Mouse (Mus musculus) ES-E14 (cell line): ENCODE data around the gene Gm4450. TPM values are rescaled to one million over a fixed set of nuclear protein-coding genes. Genes with fewer than 3 reads are reported as not detected.
"Not testable (repeated sequence)": the region's sequence is repeated elsewhere in the genome, so short reads cannot be mapped to it uniquely, and the experiment has no call there.

Source experiments
- DNase-seq: peaks from one replicate; pipeline ENCODE4 v3.0.0-alpha.2; 2013; ENCODE audit warnings: low read depth, low spot score
- H3K27ac ChIP-seq: 2 replicates; pipeline ENCODE4 v1.5.1; 2012; ENCODE audit warnings: low read depth, mild to moderate bottlenecking, low read length, moderate library complexity, mixed read lengths; ENCODE audit not compliant: poor library complexity, insufficient read depth, severe bottlenecking
- H3K36me3 ChIP-seq: 2 replicates; pipeline ENCODE4 v1.6.1; 2012; ENCODE audit warnings: mild to moderate bottlenecking, low read length, moderate library complexity, mixed read lengths; ENCODE audit not compliant: control insufficient read depth, poor library complexity, insufficient read depth, severe bottlenecking
- H3K4me1 ChIP-seq, 2 experiments: fragments of 150-350 bp in 1 of 2; sonication (generic) in 1 of 2; 2 replicates each; pipeline ENCODE4 v1.6.1; 2012; ENCODE audit warnings: low read length in 2 of 2, mild to moderate bottlenecking in 1 of 2, mixed read lengths in 1 of 2; ENCODE audit not compliant: control insufficient read depth in 2 of 2, insufficient read depth in 2 of 2, poor library complexity in 1 of 2
- H3K4me3 ChIP-seq, 2 experiments: fragments of 150-350 bp in 1 of 2; sonication (generic) in 1 of 2; 2 replicates each; pipeline ENCODE4 v1.5.1; 2012; ENCODE audit warnings: low read length in 2 of 2, low read depth in 1 of 2, mild to moderate bottlenecking in 1 of 2, mixed read lengths in 1 of 2; ENCODE audit not compliant: insufficient read depth in 1 of 2, poor library complexity in 1 of 2, severe bottlenecking in 1 of 2
- H3K9ac ChIP-seq: 2 replicates; pipeline ENCODE4 v1.6.1; 2012; ENCODE audit warnings: low read depth, mild to moderate bottlenecking, low read length, mixed read lengths; ENCODE audit not compliant: poor library complexity, insufficient read depth, severe bottlenecking
- H3K9me3 ChIP-seq: fragments of 150-350 bp; sonication (generic); 2 replicates; pipeline ENCODE4 v1.6.1; 2012; ENCODE audit warnings: low read depth, mild to moderate bottlenecking, low read length; ENCODE audit not compliant: control insufficient read depth, insufficient read depth
- in situ Hi-C, 2 experiments: fragments of 600-800 bp; cut with MboI; formaldehyde crosslinking; loops; one replicate each; pipeline ENCODE4 v1.15.1; 2025; ENCODE audit warnings: low sequenced_read_pairs in 2 of 2, inconsistent platforms in 1 of 2; ENCODE audit not compliant: unreplicated experiment in 2 of 2
- total RNA-seq: library from RNA; depleted of rRNA; stranded (reverse); fragments of 300-350 nt; gene quantifications from 2 replicates; pipeline ENCODE4 v1.2.3, GENCODE M21; 2012; rRNA removed

The Gm4450 gene
- total RNA-seq, 1 experiment: not detected

DNA sequence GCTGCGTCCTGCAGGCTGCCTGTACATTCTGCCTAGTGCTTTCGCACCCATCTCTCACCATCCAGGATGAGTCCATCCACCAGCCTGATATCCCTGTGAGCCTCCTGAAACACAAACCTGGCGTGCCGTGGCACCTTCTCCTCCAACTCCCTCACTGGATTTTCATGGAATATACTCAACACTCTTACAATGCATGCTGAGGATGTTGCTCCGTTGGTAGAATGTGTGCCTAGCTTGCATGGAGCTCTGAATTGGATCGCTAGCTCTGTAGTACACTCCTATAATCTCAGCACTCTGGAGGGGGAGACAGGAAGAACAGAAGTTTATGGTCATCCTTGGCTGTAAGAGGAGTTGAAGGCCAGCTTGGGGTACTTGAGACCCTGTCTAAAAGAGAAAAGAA is 51.0 kb downstream of the Gm4450 start:
- H3K9me3 ChIP-seq, in situ Hi-C loops, H3K9ac ChIP-seq, DNase-seq, H3K4me3 ChIP-seq, H3K4me1 ChIP-seq, H3K27ac ChIP-seq, H3K36me3 ChIP-seq: not testable (repeated sequence)

DNA sequence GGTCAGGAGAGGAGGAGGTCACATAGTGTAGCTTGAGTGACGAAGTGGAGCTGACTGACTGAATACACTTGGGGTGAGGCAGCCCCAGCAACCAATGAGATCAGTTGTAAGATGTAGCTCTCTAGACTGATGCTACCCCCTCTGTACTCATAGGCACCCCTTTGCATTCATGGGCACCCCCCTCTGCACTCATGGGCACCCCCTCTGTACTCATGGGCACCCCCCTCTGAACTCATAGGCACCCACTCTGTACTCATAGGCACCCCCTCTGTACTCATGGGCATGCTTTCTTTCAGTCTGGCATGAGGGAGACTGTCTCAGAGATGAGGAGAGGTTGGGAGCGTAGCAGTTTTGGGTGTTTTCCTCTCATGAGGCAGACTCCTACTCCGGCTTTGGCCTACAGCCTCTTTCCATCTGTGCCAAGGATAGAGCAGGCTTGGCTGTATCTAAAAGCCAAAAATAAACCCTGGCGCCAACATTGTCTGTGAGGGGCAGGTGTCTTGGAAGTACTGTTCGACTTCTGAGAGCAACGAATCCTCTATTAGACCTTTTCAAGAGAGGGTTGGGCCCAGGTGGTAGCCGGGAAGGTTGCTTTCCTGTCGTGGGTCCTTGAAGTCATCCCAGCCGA is 52.5 kb downstream of the Gm4450 start:
- DNase-seq, H3K27ac ChIP-seq, H3K4me3 ChIP-seq, H3K9ac ChIP-seq, in situ Hi-C loops, H3K4me1 ChIP-seq, H3K9me3 ChIP-seq, H3K36me3 ChIP-seq: not testable (repeated sequence)

Other genes starting within 250 kb of the Gm4450 start
- not detected in 2 replicates for gene Reg4, start 235.0 kb downstream of the Gm4450 start, total RNA-seq
- 0.05 TPM in 1 of 2 replicates, not detected in the other for gene Hmgcs2, start 176.7 kb downstream of the Gm4450 start, total RNA-seq
- gene Phgdh, start 117.1 kb downstream of the Gm4450 start, total RNA-seq: 162 and 206 TPM in 2 replicates
- 2.1 and 3.4 TPM in 2 replicates for gene Zfp697, start 74.7 kb downstream of the Gm4450 start, total RNA-seq
- not detected in 2 replicates for gene Hsd3b4, start 53.4 kb upstream of the Gm4450 start, total RNA-seq
- gene Gm10681, start 131.7 kb upstream of the Gm4450 start, total RNA-seq: not detected in 2 replicates
- gene Hsd3b5, start 173.1 kb upstream of the Gm4450 start, total RNA-seq: not detected in 2 replicates